Mouse (Mus musculus) hindbrain, embryonic 11.5 days (tissue): ENCODE measurements around the gene Lrrfip2. TPM values are rescaled to one million over a fixed set of nuclear protein-coding genes. Genes with fewer than 3 reads are reported as not detected.

Experiments
- ATAC-seq: fragments of 200-750 bp; cut with Nextera tagmentation; 2 replicates; pipeline ENCODE4 v1.8.0; 2017; ENCODE audit warnings: mild to moderate bottlenecking, moderate TSS enrichment, moderate library complexity; ENCODE audit not compliant: low FRiP score
- DNase-seq: peaks from one replicate; pipeline ENCODE4 v3.0.0-alpha.2; 2015; ENCODE audit warnings: low spot score
- H3K27ac ChIP-seq: fragments of 300-500 bp; sonication (generic); 2 replicates; pipeline ENCODE4 v1.5.1; 2014; ENCODE audit warnings: mild to moderate bottlenecking, low read depth, low read length
- H3K27me3 ChIP-seq: fragments of 300-500 bp; sonication (generic); 2 replicates; pipeline ENCODE4 v1.6.1; 2014; ENCODE audit warnings: mild to moderate bottlenecking, low read length, moderate library complexity, mixed read lengths; ENCODE audit not compliant: control insufficient read depth, insufficient read depth
- H3K36me3 ChIP-seq: fragments of 300-500 bp; sonication (generic); 2 replicates; pipeline ENCODE4 v1.6.1; 2014; ENCODE audit warnings: mild to moderate bottlenecking, low read length, moderate library complexity, mixed read lengths; ENCODE audit not compliant: control insufficient read depth, insufficient read depth
- H3K4me1 ChIP-seq: fragments of 300-500 bp; sonication (generic); replicated peaks from 2 replicates; pipeline ENCODE4 v1.6.1; 2014; ENCODE audit warnings: low read length, mixed read lengths; ENCODE audit not compliant: control insufficient read depth, insufficient read depth
- H3K4me2 ChIP-seq: fragments of 300-500 bp; sonication (generic); replicated peaks from 2 replicates; pipeline ENCODE4 v1.6.1; 2014; ENCODE audit warnings: mild to moderate bottlenecking, low read depth, low read length
- H3K4me3 ChIP-seq: fragments of 300-500 bp; sonication (generic); 2 replicates; pipeline ENCODE4 v1.5.1; 2014; ENCODE audit warnings: low read depth, low read length
- H3K9ac ChIP-seq: fragments of 300-500 bp; sonication (generic); 2 replicates; pipeline ENCODE4 v1.6.1; 2014; ENCODE audit warnings: low read depth, low read length
- H3K9me3 ChIP-seq: fragments of 300-500 bp; sonication (generic); 2 replicates; pipeline ENCODE4 v1.6.1; 2016; ENCODE audit warnings: low read length; ENCODE audit not compliant: control insufficient read depth
- WGBS: fragments of 180-500 bp; shearing (Covaris S2); extraction: QIAGEN DNeasy Blood & Tissue Kit; methylation state at CpG from one replicate; pipeline ENCODE4 v1.1.7; 2014; 5-methylcytosine and 5-hydroxymethylcytosine counted together
- polyA plus RNA-seq: library from polyadenylated mRNA; unstranded; fragments of >200 nt; fragmentation: Nextera tagmentation; extraction: Ambion mirVana; gene quantifications from 2 replicates; pipeline ENCODE4 v1.2.1, GENCODE M21; 2014

Lrrfip2 gene
- polyA plus RNA-seq, 1 experiment from 2014 or later = 57.4 TPM

- no peak overlapping the region for H3K9ac ChIP-seq
- 92% methylated on average over 7 of the region's 7 CpGs for WGBS
- no peaks in the 10 kb centered on the region for H3K27me3 ChIP-seq
- H3K9me3 ChIP-seq = no peaks in the 10 kb centered on the region
- H3K4me1 ChIP-seq = no peaks in the 10 kb centered on the region
- H3K27ac ChIP-seq = no peak overlapping the region
- H3K4me3 ChIP-seq = no peak overlapping the region
- H3K36me3 ChIP-seq = 0 out of 2 replicates have a peak, but pooled peaks cover 2% of the 10 kb centered on the region
- ATAC-seq (no peak), DNase-seq (no peak)
- no peak overlapping the region for H3K4me2 ChIP-seq
Measured at GRCm38 (mm10) chr9:111209158-111209699, 91.8 kb downstream of the Lrrfip2 start.

- Histone ChIP-seq H3K27ac (no peak overlapping the region), H3K27me3 (no peaks in the 10 kb centered on the region), H3K4me3 (no peak overlapping the region), H3K4me1 (no peaks in the 10 kb centered on the region), H3K4me2 (no peak overlapping the region), H3K36me3 (0 out of 2 replicates have a peak, but pooled peaks cover 2% of the 10 kb centered on the region), H3K9me3 (no peaks in the 10 kb centered on the region), H3K9ac (no peak overlapping the region)
- WGBS = 89% methylated on average over 4 of the region's 4 CpGs
- no peak for DNase-seq
- no peak for ATAC-seq
Measured at GRCm38 (mm10) chr9:111210412-111210811, 93.0 kb downstream of the Lrrfip2 start.

GRCm38 (mm10) chr9:111211122-111212041 lies 94.0 kb downstream of the Lrrfip2 start:
- Histone ChIP-seq H3K36me3 (0 out of 2 replicates have a peak, but pooled peaks cover 2% of the 10 kb centered on the region), H3K4me1 (no peaks in the 10 kb centered on the region), H3K4me3 (no peak overlapping the region), H3K9me3 (no peaks in the 10 kb centered on the region), H3K27me3 (no peaks in the 10 kb centered on the region), H3K9ac (no peak overlapping the region), H3K4me2 (no peak overlapping the region), H3K27ac (no peak overlapping the region)
- WGBS = 85% methylated on average over 10 of the region's 10 CpGs
- DNase-seq (no peak), ATAC-seq (no peak)

- Histone ChIP-seq H3K4me2 (no peak overlapping the region), H3K9me3 (no peaks in the 10 kb centered on the region), H3K36me3 (no peaks in the 10 kb centered on the region), H3K27ac (no peak overlapping the region), H3K27me3 (no peaks in the 10 kb centered on the region), H3K4me3 (no peak overlapping the region), H3K4me1 (no peaks in the 10 kb centered on the region), H3K9ac (no peak overlapping the region)
- ATAC-seq (no peak), DNase-seq (no peak)
- WGBS = 71% methylated on average over 6 of the region's 6 CpGs
Measured at GRCm38 (mm10) chr9:111213501-111213900, 96.1 kb downstream of the Lrrfip2 start.

GRCm38 (mm10) chr9:111216424-111216823 lies 99.0 kb downstream of the Lrrfip2 start:
- no peak overlapping the region for H3K4me2 ChIP-seq
- DNase-seq = no peak
- no peaks in the 10 kb centered on the region for H3K27me3 ChIP-seq
- no peak for ATAC-seq
- no peaks in the 10 kb centered on the region for H3K36me3 ChIP-seq
- H3K9me3 ChIP-seq = no peaks in the 10 kb centered on the region
- H3K4me3 ChIP-seq = no peak overlapping the region
- no peak overlapping the region for H3K9ac ChIP-seq
- no peak overlapping the region for H3K27ac ChIP-seq
- H3K4me1 ChIP-seq = no peaks in the 10 kb centered on the region

- Histone ChIP-seq H3K9me3 (no peaks in the 10 kb centered on the region), H3K36me3 (0 out of 2 replicates have a peak, but pooled peaks cover 5% of the 10 kb centered on the region), H3K27ac (no peak overlapping the region), H3K4me2 (no peak overlapping the region), H3K27me3 (no peaks in the 10 kb centered on the region), H3K4me3 (no peak overlapping the region), H3K9ac (no peak overlapping the region), H3K4me1 (no peaks in the 10 kb centered on the region)
- DNase-seq (no peak), ATAC-seq (no peak)
- WGBS = 91% methylated on average over 5 of the region's 5 CpGs
Measured at GRCm38 (mm10) chr9:111220551-111221080, 103.2 kb downstream of the Lrrfip2 start.

- 0 out of 2 replicates have a peak, but pooled peaks cover 5% of the 10 kb centered on the region for H3K36me3 ChIP-seq
- no peak for ATAC-seq
- WGBS = 91% methylated on average over 1 of the region's 1 CpGs
- H3K4me2 ChIP-seq = no peak overlapping the region
- H3K9me3 ChIP-seq = no peaks in the 10 kb centered on the region
- no peaks in the 10 kb centered on the region for H3K4me1 ChIP-seq
- no peak overlapping the region for H3K27ac ChIP-seq
- H3K9ac ChIP-seq = no peak overlapping the region
- no peak for DNase-seq
- H3K4me3 ChIP-seq = no peak overlapping the region
- no peaks in the 10 kb centered on the region for H3K27me3 ChIP-seq
Measured at GRCm38 (mm10) chr9:111221580-111221979, 104.2 kb downstream of the Lrrfip2 start.

GRCm38 (mm10) chr9:111223406-111223805 lies 106.0 kb downstream of the Lrrfip2 start:
- no peak overlapping the region for H3K9ac ChIP-seq
- H3K27ac ChIP-seq = no peak overlapping the region
- no peak overlapping the region for H3K4me3 ChIP-seq
- no peaks in the 10 kb centered on the region for H3K27me3 ChIP-seq
- WGBS = 82% methylated on average over 5 of the region's 5 CpGs
- 0 out of 2 replicates have a peak, but pooled peaks cover 8% of the 10 kb centered on the region for H3K36me3 ChIP-seq
- DNase-seq = no peak
- no peak overlapping the region for H3K4me2 ChIP-seq
- H3K9me3 ChIP-seq = no peaks in the 10 kb centered on the region
- ATAC-seq = no peak
- H3K4me1 ChIP-seq = no peaks in the 10 kb centered on the region
